Mouse (Mus musculus) neutrophil, adult 5-6 weeks (primary cell): ENCODE measurements around the gene 4931406C07Rik. TPM values are rescaled to one million over a fixed set of nuclear protein-coding genes. Genes with fewer than 3 reads are reported as not detected.

ENCODE experiments used
- ATAC-seq: fragments of 151-379, 151-347 bp; 2 replicates; pipeline ENCODE4 v1.8.0; 2017; ENCODE audit warnings: mild to moderate bottlenecking, moderate TSS enrichment; ENCODE audit not compliant: insufficient number of reproducible peaks, poor library complexity, low FRiP score, severe bottlenecking; ENCODE audit errors: extremely low read depth
- total RNA-seq: library from RNA; stranded (forward); fragments of 200-1000 nt; gene quantifications from 2 replicates; pipeline ENCODE4 v1.2.3, GENCODE M21; 2017

The 4931406C07Rik gene
- total RNA-seq, 1 experiment from 2014 or later = 7.3 TPM

DNA sequence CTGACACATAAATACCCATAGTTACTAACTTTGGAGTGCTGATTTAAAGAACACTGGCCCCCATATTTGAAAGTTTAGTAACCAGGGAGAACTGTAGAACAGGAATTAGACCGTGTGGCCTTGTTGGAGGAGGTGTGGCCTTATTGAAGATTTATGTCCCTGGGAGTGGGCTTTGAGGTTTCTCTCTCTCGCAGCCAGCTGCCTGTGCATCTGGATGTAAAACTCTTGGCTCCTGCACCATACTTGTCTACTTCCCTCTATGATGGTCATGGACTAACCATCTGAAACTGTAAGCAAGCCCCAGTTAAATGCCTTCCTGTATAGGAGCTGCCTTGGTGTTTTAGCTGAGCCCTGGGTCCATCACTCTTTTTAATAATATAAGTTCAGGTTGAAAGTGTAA lies 7.8 kb downstream of the 4931406C07Rik start:
- no peak for ATAC-seq

DNA sequence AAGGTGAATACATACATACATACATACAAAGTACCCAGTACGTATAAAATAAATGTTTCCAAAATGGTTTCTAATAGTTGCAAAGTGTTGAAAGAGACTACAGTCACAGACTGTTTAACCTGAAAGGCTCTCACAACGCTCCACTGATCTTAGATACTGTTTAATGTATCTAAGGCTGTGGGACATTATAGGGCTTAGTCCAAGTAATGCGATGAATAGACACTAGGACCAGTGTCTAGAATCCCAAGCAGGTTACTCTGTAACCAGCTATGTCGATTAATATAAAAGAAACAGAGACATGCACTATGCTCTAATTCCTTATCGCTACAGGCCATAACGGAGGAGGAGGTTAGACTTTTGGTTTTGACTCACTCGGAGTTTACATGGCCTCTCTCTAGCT lies 9.1 kb downstream of the 4931406C07Rik start:
- no peak for ATAC-seq

DNA sequence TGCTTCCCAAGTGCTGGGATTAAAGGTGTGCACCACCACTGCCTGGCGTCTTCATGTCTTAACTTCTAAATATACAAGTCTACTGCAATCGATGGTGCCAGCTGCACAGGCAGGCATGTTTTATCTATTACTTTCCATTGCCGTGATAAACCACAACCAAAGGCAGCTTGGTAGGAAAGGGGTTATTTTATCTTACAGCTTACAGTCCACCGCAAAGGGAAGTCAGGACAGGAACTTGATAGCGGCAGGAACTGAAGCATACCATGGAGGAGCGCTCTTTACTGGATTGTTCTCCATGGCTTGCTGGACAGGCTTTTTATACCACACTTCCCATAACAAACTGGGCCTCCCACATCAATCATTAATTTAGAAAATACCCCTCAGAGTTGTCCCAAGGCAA lies 17.0 kb downstream of the 4931406C07Rik start:
- no peak for ATAC-seq

DNA sequence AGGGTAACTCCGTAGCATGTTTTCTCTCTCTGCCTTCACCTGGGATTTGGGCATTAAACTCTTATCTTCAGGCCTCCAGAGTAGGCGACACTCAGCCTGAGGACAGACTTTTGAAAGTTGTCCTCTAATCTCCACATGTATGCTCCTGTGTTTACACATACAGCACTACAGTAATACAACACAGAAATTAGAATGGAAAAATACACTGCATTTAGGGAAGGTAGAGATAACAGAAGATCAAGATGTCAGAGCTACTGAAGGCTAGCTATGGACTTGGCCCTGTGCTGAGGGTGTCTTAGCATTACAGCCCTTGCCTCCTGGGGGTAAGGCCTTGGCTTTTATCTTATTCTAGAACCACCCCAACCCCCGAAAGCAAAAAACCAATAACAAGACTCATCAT lies 17.8 kb downstream of the 4931406C07Rik start:
- ATAC-seq = no peak

DNA sequence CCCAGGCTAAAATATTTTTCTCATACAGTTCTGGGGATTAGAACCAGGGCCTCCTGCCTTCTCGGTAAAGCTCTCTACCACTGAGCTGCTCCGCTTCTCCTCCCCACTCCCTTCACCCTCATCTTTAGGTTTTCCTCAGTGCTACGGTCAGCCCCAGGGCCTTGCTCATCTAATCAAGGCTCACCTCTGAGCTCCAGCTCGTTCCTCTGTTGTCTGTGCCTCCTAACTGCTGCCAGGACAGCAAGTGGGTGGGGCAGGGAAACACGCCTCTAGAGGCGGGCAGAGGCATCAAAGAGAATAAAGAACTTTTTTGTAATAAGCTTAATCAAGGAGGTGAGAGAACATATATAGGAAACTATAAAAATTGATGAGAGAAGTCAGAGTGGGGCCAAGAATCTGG lies 18.4 kb downstream of the 4931406C07Rik start:
- no peak for ATAC-seq

DNA sequence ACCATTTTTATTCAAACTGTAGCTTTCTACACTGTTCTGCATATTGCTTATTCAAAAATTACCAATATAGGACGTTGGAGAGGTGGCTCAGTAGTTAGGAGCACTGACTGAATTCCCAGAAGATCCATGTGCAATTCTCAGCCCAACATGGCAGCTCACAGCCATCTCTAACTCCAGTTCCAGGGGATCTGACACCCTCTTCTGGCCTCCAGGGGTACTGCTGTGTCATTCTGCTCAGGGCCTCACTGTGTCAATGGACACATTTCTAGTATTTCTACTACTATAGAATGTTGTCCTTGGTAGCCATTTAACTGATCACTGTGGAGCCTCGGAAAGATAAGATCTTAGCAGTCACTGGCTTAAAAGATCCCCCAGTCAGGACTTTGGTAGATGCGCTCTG lies 20.8 kb downstream of the 4931406C07Rik start:
- ATAC-seq = 0 out of 2 replicates have a peak, but pooled peaks have one; percentile 39

DNA sequence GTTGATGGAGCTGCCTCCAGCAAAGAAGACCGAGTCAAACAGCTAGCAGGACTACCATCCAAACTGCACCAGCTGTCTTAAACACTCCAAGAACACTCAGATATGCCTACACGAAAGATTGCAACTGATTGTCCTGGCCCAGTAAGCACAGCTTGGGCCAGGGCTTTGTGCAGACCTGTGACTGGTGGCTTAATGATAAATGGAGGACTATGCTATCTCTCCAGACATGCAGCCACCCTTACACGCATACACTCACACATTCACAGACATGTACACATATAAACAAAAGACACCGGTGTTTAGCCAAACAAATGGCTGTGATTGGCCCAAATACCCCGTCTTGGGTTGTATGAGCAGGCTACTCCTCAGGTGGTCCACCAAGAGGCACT lies 25.8 kb downstream of the 4931406C07Rik start:
- no peak for ATAC-seq

DNA sequence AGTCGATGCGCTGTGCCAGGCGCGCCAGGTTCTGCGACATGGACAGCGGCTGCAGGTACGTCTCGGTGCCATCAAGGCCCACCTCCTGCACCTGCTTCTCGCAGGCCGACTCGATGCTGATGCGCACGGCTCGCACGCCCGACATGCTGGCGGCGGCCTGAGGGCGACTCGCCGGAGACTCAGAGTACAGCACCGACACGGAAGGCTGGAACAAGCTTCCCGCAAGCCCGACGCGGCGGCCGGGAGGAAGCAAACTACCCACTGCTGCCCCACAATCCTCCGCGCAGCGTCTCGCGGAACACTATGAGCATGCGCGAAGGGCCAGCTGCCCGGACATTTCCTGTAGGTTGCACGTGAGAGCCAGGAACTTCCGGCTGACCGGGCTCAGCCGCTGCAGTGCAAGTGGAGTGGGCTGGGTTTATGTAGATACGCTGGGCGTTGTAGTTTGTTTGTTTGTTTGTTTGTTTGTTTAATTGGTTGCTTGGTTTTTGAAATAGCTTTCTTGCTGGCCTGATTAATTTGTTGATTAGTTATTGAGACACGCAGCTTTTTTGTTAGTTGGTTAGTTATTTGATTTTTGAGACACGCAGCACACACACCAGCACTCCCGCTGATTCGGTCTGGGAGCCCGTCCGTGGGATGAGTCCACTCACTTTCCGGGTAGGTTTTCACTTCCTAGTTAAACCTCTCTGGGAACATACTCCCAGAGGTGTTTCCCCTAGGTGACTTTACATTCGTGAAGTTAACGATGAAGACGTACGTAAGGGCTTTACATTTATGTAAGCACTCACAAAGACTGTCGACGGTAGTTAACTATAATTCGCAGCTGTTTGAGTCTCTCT lies 26.4 kb downstream of the 4931406C07Rik start, which contains the start of gene Med17:
Gene Med17 (minus strand): TSS at position 283 of the 842 bp plus-strand sequence.
- ATAC-seq = peak; percentile 98

DNA sequence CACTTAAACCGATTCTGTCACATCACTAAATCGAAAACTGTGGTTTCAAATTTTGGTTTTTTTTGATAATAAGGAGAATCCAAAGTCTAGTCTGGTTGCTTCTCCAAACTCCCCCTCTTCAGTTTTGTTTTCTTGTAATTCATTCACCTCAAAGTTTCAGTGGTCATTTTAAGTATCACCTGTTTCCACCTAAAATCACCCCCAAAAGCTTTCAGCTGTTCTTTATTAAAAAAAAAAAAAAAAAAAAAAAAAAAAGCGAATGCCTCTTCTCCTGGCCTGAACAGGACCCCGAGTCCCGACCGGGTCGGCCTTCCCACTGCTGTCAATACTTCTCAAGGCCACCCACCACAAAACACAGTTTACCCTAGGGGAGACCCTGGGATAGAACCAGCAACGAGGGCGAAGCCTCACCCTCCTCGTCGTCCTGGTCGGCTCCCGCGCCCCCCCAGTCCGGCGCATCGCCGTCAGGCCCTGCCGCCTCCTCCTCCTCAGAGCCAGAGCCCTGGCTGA lies 27.1 kb downstream of the 4931406C07Rik start:
- ATAC-seq = no peak

DNA sequence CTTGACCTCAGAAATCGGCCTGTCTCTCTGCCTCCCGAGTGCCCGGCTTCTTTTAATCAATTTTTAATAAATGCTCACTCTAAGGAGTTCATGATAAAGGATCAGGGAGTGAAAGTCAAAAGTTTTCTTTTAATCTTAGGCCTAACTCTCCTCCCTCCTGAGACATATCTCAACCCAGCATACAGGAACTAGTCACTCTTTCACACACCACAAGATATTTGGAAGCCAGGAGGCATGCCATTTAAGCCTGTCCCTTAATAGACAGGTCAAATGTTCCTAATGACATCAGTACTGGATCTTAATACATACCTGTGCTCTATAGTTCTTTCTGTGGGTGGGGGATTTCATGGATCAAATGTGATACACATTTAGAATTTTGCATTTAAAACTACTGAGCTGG lies 27.9 kb downstream of the 4931406C07Rik start:
- ATAC-seq = no peak

DNA sequence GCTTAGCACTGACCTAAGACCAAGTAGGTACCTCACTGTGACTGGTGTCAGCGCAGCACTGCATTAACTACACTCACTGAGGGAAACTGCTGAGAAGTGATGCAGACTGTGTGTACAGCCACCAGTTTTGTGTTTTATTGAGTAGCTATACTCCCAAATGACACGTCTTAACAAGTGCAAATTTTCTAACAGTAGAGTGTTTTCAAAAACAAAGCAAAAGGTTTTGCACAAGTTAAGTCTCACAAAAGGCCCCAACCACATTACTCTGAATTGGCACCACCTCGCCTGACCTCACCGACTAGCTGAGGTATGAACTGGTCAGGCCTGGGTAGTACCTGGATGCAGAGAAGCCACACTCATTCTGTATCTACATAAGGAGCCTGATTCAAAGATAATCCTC lies 29.4 kb downstream of the 4931406C07Rik start:
- ATAC-seq = no peak

DNA sequence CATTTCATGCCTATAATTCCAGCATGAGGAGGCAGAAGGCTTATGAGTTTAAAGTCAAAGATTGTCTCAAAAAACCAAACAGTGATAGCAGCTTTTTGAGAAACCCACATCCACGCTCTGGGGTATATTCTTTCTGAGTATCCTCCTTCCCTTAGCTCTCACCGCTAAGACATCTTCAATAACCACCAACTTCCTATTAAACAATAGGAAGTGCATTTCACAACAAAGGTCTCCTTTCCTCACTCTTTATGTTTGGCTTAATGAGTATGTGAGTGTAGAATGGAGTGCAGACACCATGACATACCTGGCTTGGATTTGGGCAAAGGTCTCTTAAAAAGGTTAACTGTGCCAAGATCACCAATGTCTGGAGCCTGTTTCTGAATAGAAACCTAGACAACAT lies 32.3 kb downstream of the 4931406C07Rik start:
- no peak for ATAC-seq

DNA sequence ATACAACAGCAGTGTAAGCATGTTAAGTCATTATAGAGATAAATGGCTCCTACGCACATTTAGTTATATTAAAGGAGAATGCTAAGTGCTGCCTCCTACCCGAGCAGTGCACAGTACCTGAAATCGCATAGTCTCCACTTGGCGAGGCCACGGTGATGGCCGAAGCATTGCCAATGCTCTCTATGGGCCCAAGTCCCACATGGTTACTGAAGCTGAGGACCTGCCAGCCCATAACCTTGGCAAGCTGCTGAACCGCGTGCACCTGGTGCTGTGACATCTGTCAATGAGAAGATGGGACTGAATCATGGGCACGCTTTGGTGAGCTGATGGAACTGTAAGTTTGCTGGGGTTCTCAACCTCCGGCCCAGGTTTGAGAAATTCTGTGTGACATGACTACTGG lies 42.8 kb downstream of the 4931406C07Rik start:
- ATAC-seq = no peak

DNA sequence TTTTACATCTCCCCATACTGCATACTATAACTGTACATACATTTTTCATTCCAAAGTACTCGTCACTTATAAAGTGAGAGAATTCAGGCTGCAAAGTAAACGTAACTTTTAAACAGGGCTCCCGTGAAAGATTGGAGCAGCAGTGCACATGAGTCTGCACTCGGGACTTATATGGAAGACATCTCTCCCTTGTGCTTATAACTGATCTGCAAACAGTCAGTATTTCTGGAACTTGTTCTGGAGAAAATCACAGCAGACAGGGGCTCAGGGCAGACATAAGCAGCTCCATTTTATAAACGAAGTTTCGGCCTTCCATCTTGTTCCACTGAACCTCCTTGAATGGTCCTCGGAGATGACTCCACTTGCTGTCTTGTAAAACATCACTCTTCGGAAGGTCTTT lies 44.3 kb downstream of the 4931406C07Rik start:
- ATAC-seq = no peak

DNA sequence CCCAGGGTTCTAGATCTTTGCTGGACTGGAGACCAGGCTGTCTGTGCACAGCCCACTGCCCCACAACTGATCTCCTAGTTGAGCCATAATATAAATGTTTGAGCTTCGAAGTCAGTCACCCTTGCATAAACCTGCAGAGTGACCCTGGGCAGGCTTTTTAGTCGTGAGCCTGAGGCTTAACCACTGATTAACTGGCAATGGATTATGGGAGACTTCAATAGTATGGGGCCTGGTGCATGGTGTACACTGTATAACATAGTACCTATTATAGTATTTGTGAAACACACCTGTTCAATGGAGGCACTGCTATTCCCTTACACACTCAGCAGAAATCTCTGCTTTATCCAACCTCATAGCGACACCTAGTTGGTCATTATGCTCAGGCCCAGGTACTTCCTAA lies 50.0 kb downstream of the 4931406C07Rik start:
- no peak for ATAC-seq

DNA sequence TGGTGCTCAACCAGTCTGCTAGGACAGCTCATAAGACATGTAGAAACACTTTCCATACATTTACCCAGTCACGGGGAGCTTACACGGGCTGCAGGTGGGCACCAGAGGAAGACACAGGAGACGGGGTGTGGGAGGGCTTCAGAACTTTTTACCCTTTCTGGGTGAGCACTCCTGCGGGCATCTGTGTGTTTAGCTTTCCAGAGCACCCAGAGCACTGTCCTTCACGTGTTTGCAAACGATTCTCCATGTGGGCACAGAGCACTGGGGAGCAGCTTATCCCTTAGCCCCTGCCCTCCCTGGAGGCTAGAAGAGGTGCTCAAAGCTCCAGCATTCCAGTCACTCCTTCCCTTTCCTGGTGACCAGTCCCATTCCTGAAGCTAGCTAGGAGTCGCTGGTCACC lies 51.7 kb downstream of the 4931406C07Rik start:
- no peak for ATAC-seq

DNA sequence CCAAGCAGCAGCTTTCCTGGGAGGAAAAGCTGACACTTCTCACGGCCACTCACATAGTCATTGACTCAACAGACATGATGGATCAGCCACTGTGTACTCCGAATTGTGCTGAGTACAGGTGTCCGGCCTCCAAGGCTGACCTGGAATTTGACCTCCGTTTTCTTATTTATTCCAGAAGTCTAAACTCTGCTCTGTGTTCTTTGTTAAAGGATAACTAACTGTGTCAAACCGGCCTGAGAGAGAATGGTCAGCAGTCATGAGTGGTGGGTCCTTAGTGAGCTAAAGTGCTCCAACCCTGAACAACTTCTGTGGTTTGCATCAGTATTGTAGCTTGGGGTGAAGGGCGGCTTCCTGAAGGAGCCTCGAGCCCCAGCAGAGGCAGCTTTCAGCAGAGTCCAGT lies 54.1 kb downstream of the 4931406C07Rik start:
- no peak for ATAC-seq

DNA sequence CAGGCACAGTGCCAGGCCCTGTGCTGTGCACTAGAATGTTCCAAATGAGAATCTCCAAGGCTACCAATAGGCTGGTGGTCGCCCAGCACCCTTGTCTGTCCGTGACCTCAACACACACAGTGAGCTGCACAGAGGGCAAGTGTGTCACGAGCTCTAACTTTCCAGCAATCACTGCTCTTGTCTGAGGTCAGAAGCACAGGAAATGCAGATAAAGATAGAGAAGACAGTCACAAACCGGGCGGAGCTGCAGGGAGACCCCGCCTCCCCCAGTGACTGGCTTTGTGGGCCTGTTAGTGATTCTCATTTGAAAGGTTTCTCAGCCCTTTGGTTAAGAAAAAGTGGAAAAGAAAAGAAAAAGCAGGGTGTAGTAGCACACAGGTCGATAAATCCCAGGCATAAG lies 55.9 kb downstream of the 4931406C07Rik start:
- ATAC-seq = no peak

DNA sequence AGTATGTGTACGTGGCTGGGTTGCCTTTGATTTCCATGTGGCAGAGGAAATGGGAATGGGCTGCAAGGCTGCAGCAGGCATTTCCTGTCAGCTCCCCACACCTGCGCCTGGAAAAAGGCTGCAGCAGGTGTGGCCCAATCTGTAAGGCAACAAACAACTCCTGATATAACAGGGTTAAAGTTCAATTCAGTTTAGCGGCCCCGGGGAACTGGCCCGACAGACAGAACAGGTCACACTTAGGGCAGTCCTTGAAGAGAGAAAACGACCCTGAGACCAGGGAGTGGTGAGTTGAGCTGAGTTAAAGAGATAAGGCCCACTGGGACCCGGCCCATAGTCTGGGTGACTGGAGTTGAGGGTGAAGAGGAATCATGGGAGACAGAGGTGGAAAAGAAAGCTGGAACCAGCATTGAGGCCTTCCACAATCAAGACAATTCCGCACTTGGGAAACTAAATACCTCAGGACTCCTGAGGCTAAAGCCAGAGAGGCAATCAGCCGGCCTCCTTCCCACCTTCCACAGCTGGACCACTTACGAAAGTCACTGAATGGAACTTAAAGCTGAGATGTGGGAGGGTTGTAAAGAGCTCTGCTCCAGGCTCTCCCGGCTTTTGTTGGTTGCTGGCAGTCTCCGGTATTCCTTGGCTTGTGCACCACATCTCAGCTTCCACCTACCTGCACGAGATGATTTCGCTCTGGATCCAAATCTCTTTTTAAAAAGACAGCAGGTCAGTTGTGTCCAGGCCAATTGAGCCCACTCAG lies 60.8 kb downstream of the 4931406C07Rik start:
- no peak for ATAC-seq

DNA sequence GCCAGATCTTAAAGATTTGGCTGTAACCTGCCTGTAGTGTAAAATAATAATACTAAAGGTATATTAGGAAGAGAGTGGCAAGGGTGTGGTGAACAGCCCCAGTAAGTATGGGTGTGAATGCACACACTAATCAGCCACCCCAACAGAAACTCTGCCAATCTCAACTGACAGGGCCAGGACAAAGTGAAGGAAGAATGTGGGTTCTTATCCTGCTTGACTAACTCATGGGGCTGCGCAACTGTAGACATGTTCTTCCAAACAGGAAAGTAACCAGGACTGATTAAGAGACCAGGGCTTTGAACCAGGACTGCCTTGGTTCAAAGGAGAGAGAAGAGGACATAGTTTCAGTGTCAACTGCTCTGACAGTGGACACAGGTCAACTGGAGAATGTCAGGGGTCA lies 64.1 kb downstream of the 4931406C07Rik start:
- ATAC-seq = no peak
